Mouse (Mus musculus) neural tube, embryonic 11.5 days (tissue): ENCODE data around the gene Abhd5. TPM values are rescaled to one million over a fixed set of nuclear protein-coding genes. Genes with fewer than 3 reads are reported as not detected.

Source experiments
- ATAC-seq: fragments of 200-750 bp; cut with Nextera tagmentation; 2 replicates; pipeline ENCODE4 v1.8.0; 2017; ENCODE audit warnings: moderate number of reproducible peaks, mild to moderate bottlenecking, moderate TSS enrichment, moderate library complexity; ENCODE audit not compliant: insufficient read depth, low FRiP score, low TSS enrichment
- DNase-seq: peaks from one replicate; pipeline ENCODE4 v3.0.0-alpha.2; 2015; ENCODE audit warnings: low spot score
- H3K27ac ChIP-seq: fragments of 300-500 bp; sonication (generic); 2 replicates; pipeline ENCODE4 v1.5.1; 2014; ENCODE audit warnings: low read depth, mild to moderate bottlenecking, low read length
- H3K27me3 ChIP-seq: fragments of 300-500 bp; sonication (generic); 2 replicates; pipeline ENCODE4 v1.6.1; 2014; ENCODE audit warnings: mild to moderate bottlenecking, low read length, mixed read lengths; ENCODE audit not compliant: control insufficient read depth, insufficient read depth
- H3K36me3 ChIP-seq: fragments of 300-500 bp; sonication (generic); 2 replicates; pipeline ENCODE4 v1.6.1; 2014; ENCODE audit warnings: mild to moderate bottlenecking, low read length, moderate library complexity, mixed read lengths; ENCODE audit not compliant: control insufficient read depth, insufficient read depth
- H3K4me1 ChIP-seq: fragments of 300-500 bp; sonication (generic); 2 replicates; pipeline ENCODE4 v1.6.1; 2014; ENCODE audit warnings: low read length, mixed read lengths; ENCODE audit not compliant: control insufficient read depth, insufficient read depth
- H3K4me2 ChIP-seq: fragments of 300-500 bp; sonication (generic); 2 replicates; pipeline ENCODE4 v1.6.1; 2014; ENCODE audit warnings: low read depth, mild to moderate bottlenecking, moderate library complexity
- H3K4me3 ChIP-seq: fragments of 300-500 bp; sonication (generic); 2 replicates; pipeline ENCODE4 v1.5.1; 2014; ENCODE audit warnings: low read depth, low read length
- H3K9ac ChIP-seq: fragments of 300-500 bp; sonication (generic); 2 replicates; pipeline ENCODE4 v1.6.1; 2014; ENCODE audit warnings: mild to moderate bottlenecking, low read length
- H3K9me3 ChIP-seq: fragments of 300-500 bp; sonication (generic); 2 replicates; pipeline ENCODE4 v1.6.1; 2016; ENCODE audit warnings: low read length; ENCODE audit not compliant: control insufficient read depth
- WGBS: fragments of 180-500 bp; shearing (Covaris S2); extraction: QIAGEN DNeasy Blood & Tissue Kit; methylation state at CpG from one replicate; pipeline ENCODE4 v1.1.7; 2014; 5-methylcytosine and 5-hydroxymethylcytosine counted together
- polyA plus RNA-seq: library from polyadenylated mRNA; unstranded; fragments of >200 nt; fragmentation: Nextera tagmentation; extraction: Ambion mirVana; gene quantifications from 2 replicates; pipeline ENCODE4 v1.2.1, GENCODE M21; 2014

Gene Abhd5
- polyA plus RNA-seq, 1 experiment from 2014 or later = 19.8 TPM

- no peak for ATAC-seq
- Histone ChIP-seq H3K4me2 (no peak overlapping the region), H3K4me3 (no peak overlapping the region), H3K4me1 (no peaks in the 10 kb centered on the region), H3K9me3 (no peaks in the 10 kb centered on the region), H3K27ac (no peak overlapping the region), H3K27me3 (no peaks in the 10 kb centered on the region), H3K36me3 (no peaks in the 10 kb centered on the region), H3K9ac (no peak overlapping the region)
- WGBS = 81% methylated on average over 4 of the region's 4 CpGs
- no peak for DNase-seq
Observed at GRCm38 (mm10) chr9:122352911-122353310, 1.5 kb downstream of the Abhd5 start.

- H3K27me3 ChIP-seq = no peaks in the 10 kb centered on the region
- H3K36me3 ChIP-seq = no peaks in the 10 kb centered on the region
- H3K4me1 ChIP-seq = no peaks in the 10 kb centered on the region
- no peak overlapping the region for H3K4me3 ChIP-seq
- no peak for ATAC-seq
- 87% methylated on average over 3 of the region's 3 CpGs for WGBS
- H3K9me3 ChIP-seq = no peaks in the 10 kb centered on the region
- H3K27ac ChIP-seq = no peak overlapping the region
- H3K4me2 ChIP-seq = no peak overlapping the region
- H3K9ac ChIP-seq = no peak overlapping the region
- no peak for DNase-seq
Observed at GRCm38 (mm10) chr9:122354240-122354639, 2.8 kb downstream of the Abhd5 start.

- no peaks in the 10 kb centered on the region for H3K36me3 ChIP-seq
- no peaks in the 10 kb centered on the region for H3K4me1 ChIP-seq
- ATAC-seq (no peak), DNase-seq (no peak)
- no peak overlapping the region for H3K4me3 ChIP-seq
- H3K9me3 ChIP-seq = no peaks in the 10 kb centered on the region
- no peaks in the 10 kb centered on the region for H3K27me3 ChIP-seq
- no peak overlapping the region for H3K9ac ChIP-seq
- H3K4me2 ChIP-seq = no peak overlapping the region
- H3K27ac ChIP-seq = no peak overlapping the region
- WGBS = 98% methylated on average over 1 of the region's 1 CpGs
Observed at GRCm38 (mm10) chr9:122357073-122357472, 5.7 kb downstream of the Abhd5 start.

- Histone ChIP-seq H3K36me3 (no peaks in the 10 kb centered on the region), H3K27ac (no peak overlapping the region), H3K27me3 (no peaks in the 10 kb centered on the region), H3K9ac (no peak overlapping the region), H3K4me2 (no peak overlapping the region), H3K4me3 (no peak overlapping the region), H3K9me3 (no peaks in the 10 kb centered on the region), H3K4me1 (no peaks in the 10 kb centered on the region)
- ATAC-seq = no peak
- WGBS = 92% methylated on average over 1 of the region's 1 CpGs
- DNase-seq = no peak
Observed at GRCm38 (mm10) chr9:122357626-122358025, 6.2 kb downstream of the Abhd5 start.

- no peak overlapping the region for H3K4me3 ChIP-seq
- ATAC-seq = no peak
- WGBS = 94% methylated on average over 1 of the region's 1 CpGs
- no peaks in the 10 kb centered on the region for H3K36me3 ChIP-seq
- no peaks in the 10 kb centered on the region for H3K9me3 ChIP-seq
- no peak overlapping the region for H3K27ac ChIP-seq
- H3K4me1 ChIP-seq = no peaks in the 10 kb centered on the region
- no peak overlapping the region for H3K9ac ChIP-seq
- no peak for DNase-seq
- H3K4me2 ChIP-seq = no peak overlapping the region
- no peaks in the 10 kb centered on the region for H3K27me3 ChIP-seq
Observed at GRCm38 (mm10) chr9:122364171-122364570, 12.8 kb downstream of the Abhd5 start.

GRCm38 (mm10) chr9:122370292-122370794 is 18.9 kb downstream of the Abhd5 start:
- H3K4me1 ChIP-seq = no peaks in the 10 kb centered on the region
- no peak overlapping the region for H3K27ac ChIP-seq
- H3K4me3 ChIP-seq = no peak overlapping the region
- ATAC-seq = no peak
- no peaks in the 10 kb centered on the region for H3K27me3 ChIP-seq
- WGBS = 89% methylated on average over 6 of the region's 6 CpGs
- H3K36me3 ChIP-seq = no peaks in the 10 kb centered on the region
- no peak for DNase-seq
- no peaks in the 10 kb centered on the region for H3K9me3 ChIP-seq
- H3K4me2 ChIP-seq = no peak overlapping the region
- no peak overlapping the region for H3K9ac ChIP-seq

GRCm38 (mm10) chr9:122372506-122372905 is 21.1 kb downstream of the Abhd5 start:
- DNase-seq (no peak), ATAC-seq (no peak)
- H3K27ac ChIP-seq = no peak overlapping the region
- no peaks in the 10 kb centered on the region for H3K9me3 ChIP-seq
- H3K36me3 ChIP-seq = no peaks in the 10 kb centered on the region
- H3K4me2 ChIP-seq = no peak overlapping the region
- 25% methylated on average over 4 of the region's 4 CpGs for WGBS
- no peak overlapping the region for H3K9ac ChIP-seq
- no peak overlapping the region for H3K4me3 ChIP-seq
- no peaks in the 10 kb centered on the region for H3K27me3 ChIP-seq
- H3K4me1 ChIP-seq = no peaks in the 10 kb centered on the region

GRCm38 (mm10) chr9:122372991-122373390 is 21.6 kb downstream of the Abhd5 start:
- H3K9ac ChIP-seq = no peak overlapping the region
- WGBS = 70% methylated on average over 1 of the region's 1 CpGs
- no peaks in the 10 kb centered on the region for H3K4me1 ChIP-seq

GRCm38 (mm10) chr9:122378986-122379385 is 27.6 kb downstream of the Abhd5 start:
- Histone ChIP-seq H3K27ac (no peak overlapping the region), H3K4me1 (no peaks in the 10 kb centered on the region; the same call in 1 of the 2 replicates), H3K4me3 (no peak overlapping the region), H3K9ac (no peak overlapping the region), H3K9me3 (no peaks in the 10 kb centered on the region), H3K4me2 (no peak overlapping the region), H3K36me3 (no peaks in the 10 kb centered on the region), H3K27me3 (no peaks in the 10 kb centered on the region; the same call in 1 of the 2 replicates)
- WGBS = 86% methylated on average over 6 of the region's 6 CpGs
- ATAC-seq (no peak), DNase-seq (no peak)

More at GRCm38 (mm10) chr9:122372991-122373390, 21.6 kb downstream of the Abhd5 start:
- no peaks in the 10 kb centered on the region for H3K9me3 ChIP-seq
- H3K27me3 ChIP-seq = no peaks in the 10 kb centered on the region
- H3K4me2 ChIP-seq = no peak overlapping the region
- no peak overlapping the region for H3K27ac ChIP-seq
- ATAC-seq (no peak), DNase-seq (no peak)
- H3K4me3 ChIP-seq = no peak overlapping the region
- no peaks in the 10 kb centered on the region for H3K36me3 ChIP-seq
